Mouse (Mus musculus) lung, adult 2 months (tissue): ENCODE data around the gene Lonp2.

Experiments
- CTCF ChIP-seq: fragments of 200-500 bp; IDR thresholded peaks from 2 replicates; pipeline ENCODE4 v1.5.1; 2011; ENCODE audit warnings: mild to moderate bottlenecking, low read length, control low read depth; ENCODE audit not compliant: insufficient read depth
- POLR2A ChIP-seq: fragments of 200-500 bp; IDR thresholded peaks from 2 replicates; pipeline ENCODE4 v1.6.1; 2011; ENCODE audit warnings: low read depth, mild to moderate bottlenecking, control low read depth, low read length, borderline replicate concordance; ENCODE audit errors: extremely low read depth

- TF ChIP-seq CTCF (no peak), POLR2A (peak; percentile 69; the same call in 1 of the 2 replicates)
These were observed 121.5 kb downstream of the Lonp2 start, which contains the start of the genes Gm10638 and Siah1a for GRCm38 (mm10) chr8:86745221-86745934.
